Mouse (Mus musculus): ENCODE measurements at regions not wholly inside any gene's neighbourhood (a gene's known extent, or its start where the extent isn't known, plus 50 kb on each side); places are given as distances from the start of the nearest gene placed in this dataset.
A peak's percentile ranks its signal among the peaks of the same experiment; 100 is the strongest.

DNA sequence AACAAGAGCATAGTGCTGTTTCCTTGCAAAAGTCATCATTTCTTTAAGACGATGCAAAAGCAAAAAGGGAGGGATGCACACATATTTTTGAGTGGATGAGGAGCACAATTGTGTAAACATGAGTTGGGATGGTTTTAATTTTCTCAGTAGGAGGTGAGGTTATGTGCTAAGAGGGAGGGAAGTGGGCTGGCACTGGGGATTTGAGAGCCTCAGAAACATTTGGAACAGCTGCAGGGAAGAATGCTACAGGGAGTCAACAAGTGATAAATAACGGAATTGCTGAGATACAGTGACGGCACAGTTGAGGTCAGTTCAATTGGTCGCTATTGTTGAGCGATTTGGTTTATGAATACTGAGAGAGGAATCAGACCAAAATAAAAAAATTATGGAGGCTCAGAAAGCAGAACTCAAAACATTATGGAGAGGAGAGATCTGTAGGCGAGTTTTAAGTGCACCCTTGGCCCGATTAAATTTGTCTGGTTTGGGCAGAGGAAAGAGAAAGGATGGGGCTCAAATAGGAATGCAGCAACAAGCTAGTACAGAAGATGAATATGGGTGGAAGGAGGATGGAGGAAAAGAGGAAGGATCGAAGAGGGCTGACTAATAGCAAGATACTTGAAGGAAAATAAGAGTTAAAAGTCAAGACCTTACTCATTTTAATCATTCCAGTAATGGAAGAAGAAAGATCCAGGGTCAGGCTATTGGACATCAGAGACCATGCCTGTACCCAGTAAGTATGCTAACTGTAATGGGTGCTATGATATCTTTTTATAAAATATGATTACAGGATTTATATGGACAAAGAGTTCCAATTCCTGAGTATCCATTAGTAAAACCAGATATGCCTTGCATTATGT, 259.0 kb downstream of the Trim52 start:
- DNase-seq (ENCODE audit: low spot score in 2 of 2) = no peak

DNA sequence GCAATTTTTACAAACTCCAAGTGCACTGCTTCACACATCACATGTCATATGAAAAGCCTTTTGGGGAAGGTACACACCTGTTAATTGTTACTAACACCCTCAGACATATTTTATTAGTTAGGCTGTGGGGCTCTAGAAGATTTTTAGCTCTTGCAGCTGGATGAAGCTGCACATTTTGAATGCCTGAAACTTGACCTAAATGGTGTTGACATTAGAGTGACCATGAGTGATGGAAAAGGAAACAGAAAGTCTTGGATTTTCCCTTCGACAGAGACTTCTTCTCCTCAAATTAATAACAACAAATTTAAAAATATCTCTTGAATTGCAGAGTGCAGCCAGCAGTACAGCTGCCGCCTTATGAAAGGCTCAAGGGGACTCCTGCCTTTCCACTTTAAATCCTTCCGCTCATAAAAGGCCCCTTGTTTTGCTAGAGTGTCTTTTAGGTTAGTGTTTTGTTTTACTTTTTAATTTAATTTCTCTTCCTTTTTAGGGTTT, 259.7 kb downstream of the Trim52 start:
- DNase-seq (ENCODE audit: low spot score in 2 of 2) = no peak

DNA sequence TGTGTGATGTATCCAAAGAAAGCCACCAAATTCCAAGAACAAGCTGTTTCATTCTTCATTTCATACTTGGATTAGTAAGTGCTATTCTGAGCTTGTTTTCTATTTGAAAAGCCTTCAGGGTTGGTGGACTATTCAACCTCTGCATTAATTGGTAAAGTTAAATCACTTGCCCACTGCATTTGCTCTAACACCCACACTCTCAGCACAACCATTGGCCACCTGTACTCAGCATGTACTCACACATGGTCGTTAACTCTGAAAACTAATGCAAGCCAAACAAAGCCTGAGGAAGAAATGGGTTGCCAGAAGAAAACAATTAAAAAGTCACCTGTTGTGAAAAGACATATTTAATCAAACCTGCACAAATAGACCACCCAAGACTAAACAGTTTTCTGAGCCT, 267.5 kb downstream of the Trim52 start:
- DNase-seq (ENCODE audit: low spot score in 2 of 2) = no peak

DNA sequence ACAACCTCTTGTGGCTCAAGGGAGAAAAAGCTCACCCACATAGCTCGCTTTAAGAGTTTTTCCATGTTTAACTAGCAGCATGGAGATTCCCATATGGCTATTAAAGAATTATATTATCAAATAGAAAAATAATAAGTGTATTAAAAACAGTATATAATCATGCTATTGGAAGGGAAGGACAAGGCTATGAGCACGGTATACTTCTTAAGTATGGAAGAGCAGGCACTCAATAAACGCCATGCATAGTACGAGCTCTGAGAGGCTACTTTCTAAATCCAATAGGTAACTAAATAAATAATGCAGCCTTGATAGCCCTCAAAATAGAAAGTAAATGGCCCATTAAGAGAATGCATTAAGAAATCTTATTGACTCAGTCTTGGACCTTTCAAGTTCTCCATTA, 273.6 kb downstream of the Trim52 start:
- no peak for DNase-seq (ENCODE audit: low spot score in 2 of 2)

DNA sequence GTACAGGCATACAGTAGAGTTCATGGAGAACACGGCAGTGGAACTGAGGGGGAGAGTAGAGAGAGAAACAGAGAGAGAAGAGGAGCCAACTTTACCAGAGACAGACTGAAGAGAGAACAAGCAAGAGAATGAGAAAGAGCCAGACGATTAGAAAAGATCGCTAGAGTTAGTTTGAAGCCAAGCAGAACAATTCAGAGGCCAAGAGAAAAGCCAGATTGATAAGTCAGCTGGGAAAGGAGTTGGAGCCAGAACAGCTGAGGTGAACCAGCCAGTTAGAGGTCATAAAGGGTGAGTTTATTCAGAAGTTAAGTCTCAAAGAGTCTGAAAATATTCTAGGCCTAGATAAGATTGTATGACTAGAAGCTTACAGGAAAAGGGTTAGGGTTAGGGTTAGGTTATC, 281.7 kb downstream of the Trim52 start:
- no peak for DNase-seq (ENCODE audit: low spot score in 2 of 2)

DNA sequence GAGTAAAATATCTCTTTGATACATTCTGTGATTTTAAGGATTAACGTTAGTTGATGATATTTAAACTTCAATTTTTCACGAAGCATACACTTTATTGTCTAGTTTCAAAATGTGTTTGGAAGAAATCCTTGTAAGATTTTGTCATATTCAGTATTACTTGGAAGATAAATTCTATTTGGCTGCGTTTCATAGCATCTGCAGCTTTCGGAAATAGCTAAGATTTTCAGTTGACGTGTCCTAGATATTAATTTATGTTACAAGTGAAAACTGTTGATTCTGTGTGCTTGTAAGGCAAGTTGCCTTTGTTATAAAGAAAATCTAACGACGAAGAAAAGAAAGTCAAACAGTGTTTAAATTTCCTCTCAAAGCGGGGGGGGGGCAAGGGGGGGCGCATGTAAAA, 284.5 kb downstream of the Trim52 start:
- no peak for DNase-seq (ENCODE audit: low spot score in 2 of 2)

DNA sequence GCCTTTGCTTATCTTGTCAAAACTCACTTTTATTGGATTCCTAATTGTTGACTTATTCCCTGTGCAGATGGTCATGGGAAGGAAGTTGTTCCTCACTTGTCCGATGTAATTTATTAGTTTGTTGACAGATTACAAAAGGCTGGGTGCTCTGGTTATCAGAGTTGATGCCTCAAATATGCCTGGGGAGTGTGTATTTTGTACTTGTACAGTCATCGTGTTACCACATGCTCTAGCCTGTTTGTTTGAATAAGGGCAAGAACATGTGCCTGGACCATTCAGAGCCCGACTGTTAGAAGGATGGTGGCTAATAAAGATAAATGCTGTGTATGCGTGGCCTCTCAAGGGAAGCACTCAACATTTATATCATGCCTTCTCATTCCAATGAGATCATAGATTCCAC, 288.0 kb downstream of the Trim52 start:
- DNase-seq (ENCODE audit: low spot score in 2 of 2) = no peak

DNA sequence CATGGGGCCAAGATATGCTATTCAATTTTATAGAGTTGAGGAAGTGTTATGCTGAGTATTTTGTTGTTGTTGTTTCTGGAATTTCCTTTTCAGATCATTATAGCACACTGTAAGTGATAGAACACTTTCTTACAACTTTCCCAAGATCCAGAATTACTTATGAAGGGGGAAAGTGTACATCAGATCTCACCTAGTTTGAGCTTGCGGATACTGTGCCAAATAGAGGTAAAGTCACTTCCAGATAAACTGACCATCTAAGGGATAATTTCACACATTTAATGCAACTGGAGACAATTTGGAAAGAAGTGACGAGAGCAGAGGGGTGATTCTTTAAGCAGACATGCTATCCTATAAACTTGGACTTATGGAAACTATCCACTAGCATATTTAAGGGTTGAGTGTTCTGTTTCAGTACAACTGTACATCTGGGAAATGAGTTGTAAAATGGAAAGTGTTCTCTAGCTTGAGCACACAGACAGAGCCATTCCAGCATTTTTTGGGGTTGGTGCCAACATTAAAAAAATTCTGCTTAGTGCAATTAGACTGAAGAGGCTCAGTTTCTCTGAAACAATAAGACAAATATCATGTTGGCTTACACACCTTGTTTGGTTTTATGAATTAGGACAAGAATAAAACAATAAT, 307.0 kb downstream of the Trim52 start:
- DNase-seq (ENCODE audit: low spot score in 2 of 2) = no peak

DNA sequence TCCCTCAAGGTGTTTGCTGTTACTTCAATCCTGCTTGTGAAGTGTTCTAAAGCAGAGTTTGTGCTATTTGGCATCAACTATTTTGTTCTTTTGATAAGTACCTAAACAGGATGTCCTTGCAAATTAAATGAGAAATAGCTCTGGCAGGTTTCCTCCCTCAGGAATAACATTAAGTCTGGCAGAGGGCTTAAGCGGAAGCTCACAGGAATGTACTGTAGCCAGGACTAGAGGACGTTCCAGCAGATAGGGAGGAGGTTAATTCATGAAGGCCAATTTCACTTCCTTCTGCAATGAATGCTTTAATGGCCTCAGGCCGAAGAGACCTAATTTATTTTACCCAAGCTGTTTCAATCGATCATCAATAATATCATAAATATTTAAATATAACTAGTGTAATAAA, 318.7 kb downstream of the Trim52 start:
- DNase-seq (ENCODE audit: low spot score in 2 of 2) = no peak

DNA sequence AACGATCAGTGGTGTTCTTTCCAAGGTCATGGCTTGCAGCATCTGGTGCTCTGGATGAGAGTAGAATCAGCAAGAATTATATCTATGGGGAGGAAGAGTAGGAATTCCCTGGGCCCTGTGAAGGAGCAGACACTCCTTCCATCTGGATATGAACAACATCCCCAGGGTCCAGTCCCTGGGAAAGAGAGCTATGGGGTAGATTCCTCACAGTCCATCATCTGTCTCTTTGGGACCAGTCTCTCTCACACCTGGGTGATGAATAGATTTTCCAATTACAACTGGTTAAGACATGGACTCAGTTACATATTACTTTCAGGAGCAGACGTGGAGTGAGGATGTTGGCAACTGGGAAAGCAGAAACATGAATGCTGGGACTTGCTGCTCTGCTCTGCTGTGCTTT, 322.6 kb downstream of the Trim52 start:
- no peak for DNase-seq (ENCODE audit: low spot score in 2 of 2)

DNA sequence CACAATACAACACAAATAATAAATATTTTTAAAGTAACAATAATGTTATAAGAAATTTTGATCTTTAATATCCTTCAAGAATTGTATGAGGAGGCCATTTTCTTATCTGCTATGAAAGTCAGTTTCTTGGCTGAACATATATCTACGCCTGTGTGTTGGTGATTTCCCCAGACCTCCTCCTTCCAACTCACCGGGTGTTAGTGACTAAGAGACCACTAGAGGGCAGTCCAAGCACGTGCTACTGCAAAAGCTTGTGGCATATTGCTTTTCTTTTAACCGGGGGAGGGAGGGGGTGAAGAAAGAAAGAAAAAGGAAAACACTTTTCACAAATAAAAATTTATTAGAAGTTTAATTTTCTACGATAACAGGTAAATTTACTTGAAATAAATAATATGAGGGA, 333.3 kb downstream of the Trim52 start:
- peak; percentile 62 to 72 for DNase-seq (ENCODE audit: low spot score in 2 of 2)

DNA sequence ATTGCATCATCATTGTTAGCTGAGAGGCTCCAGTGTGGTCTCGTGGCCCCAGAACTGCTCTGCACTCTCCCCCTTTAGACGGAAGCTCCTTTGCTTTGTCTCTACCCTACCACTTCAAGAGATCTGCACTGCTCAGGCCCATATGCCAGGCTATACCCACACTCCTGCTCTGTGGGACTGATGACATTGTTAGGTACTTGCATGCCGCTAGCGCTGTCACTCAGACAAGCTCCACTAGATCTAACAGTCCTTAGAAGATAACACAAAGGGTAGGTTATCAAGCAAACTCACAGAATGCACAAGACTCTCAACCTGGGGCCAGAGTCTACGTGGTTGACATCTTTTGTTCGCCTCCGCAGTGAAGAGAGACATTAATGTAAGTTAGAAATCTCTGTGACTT, 383.1 kb downstream of the Trim52 start:
- no peak for DNase-seq (ENCODE audit: low spot score in 2 of 2)

DNA sequence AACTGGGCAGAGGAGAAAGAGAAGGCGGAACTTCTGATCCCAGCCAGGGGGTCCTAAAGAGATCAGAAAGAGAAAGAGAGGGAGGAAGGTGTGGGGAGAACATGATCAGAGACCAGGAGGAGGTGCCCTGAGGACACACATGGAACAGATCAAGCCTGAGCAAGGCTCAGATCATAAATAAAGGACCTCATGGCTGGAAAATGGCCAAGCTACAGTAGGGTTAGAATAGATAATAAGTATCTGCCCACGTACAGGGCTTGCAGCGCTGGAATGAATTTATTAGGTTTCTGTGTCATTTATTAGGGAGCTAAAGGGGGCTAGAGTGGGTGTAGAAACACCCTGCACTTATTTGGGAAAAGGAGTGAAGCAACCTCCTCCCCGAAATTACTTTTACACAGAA, 385.4 kb downstream of the Trim52 start:
- no peak for DNase-seq (ENCODE audit: low spot score in 2 of 2)

DNA sequence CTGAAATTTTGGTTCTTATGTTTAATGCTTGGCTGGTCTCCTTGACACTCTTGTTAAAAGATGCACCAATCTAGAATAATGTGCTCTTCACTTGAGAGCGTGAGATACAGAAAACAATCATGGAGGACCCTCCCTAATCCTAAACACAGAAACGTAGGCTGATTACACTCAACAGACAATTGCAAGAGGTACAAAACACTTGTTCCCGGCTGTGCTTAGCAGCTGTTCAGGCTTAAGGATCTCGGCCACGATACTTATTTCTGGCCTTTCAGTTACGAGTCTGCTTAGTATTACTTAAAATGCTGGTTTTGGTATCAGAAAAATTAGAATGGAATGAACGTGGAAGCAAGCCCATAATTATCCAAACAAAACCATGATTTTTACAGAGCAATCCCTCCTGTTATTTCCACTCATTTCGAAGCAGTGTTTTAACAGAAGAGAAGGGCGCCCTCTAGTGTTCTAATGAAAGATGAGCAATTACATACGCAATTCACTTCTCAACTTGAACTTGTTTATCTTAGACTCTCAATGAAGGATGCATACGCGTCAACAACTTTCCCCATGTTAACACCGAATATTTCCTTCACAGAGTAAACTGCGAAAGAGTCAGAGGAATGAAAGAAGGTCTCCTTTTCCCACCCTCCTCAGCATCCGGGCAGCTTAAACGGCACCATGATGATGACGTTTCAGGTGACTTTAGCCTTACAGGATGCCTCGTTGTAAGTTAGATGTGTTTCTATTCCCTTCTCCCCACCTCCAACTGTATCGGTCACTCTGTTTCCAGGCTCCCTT, 394.5 kb downstream of the Trim52 start:
- DNase-seq (ENCODE audit: low spot score in 2 of 2) = peak; percentile 10 to 23

DNA sequence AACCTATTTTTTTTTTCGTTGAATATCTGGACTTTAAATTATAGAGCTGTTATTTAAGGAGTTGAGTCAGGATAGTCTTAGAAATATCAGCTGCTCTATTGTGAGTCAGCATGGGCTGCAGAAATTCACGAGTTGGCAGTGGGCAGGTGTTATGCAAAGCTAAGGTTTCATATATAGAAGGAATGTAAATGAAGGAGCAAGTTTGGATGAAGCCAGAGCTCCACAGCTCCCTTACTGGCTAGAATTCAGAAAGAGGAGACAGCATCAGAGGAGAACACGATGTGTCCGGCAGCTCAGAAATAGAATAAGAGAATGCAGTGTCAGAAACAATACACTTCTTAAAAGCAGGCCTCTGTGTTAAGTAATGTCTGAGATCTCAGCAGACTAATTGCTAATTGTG, 400.9 kb downstream of the Trim52 start:
- no peak for DNase-seq (ENCODE audit: low spot score in 2 of 2)

DNA sequence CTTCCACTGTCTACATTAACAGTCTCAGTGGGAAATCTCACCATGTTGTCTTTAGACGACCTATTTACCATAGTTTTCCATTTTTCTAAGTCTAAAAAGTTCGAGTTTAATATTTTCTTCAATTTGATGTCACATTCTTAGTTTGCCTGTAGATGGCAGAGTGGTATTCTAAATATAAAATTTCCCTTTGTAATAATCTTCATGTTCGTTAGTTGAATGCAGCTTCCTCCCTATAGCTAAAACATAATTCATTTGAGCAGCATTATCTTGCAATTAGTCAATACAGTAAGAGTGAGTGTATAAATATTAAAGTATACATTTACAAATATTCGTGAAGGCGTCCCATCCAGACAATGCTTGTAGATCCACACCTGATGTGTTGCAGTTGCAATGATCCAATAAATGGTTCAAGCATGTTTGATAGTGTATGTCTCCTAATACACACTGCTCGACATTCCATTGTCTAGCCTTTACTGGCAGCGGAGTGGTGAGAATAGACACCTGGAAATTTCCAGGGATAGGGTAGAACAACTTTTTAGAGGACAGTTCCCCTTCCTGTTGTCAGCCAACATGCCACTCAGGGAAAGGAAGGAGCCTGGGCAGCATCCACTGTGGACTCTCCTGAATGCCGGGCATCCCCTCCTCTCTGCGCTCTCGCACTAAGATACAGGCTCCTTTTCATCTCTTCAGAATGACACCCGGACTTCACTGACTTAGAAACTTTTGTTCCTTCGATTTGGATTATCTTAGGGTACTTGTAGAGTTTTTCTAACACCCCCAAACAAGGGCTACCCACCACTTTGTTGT, 412.8 kb downstream of the Trim52 start:
- DNase-seq (ENCODE audit: low spot score in 2 of 2) = no peak

DNA sequence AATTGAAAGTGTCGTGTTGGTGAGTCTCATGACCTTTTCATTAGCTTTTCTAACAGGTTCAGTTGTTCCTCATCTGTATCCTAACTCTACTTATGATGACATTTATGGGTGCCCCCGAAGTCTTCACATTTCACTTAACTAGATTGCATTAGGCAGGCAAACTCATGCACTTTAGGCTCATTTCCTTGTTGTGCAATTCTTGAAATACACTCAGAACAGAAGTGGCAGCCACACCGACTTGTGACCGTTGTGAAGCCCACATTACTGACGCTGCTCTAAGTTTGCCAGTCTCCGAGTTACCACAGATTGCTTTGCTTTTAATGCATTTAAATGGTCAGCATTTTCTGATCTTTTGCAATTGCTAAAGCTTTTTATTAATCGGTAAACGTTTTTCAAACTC, 414.8 kb downstream of the Trim52 start:
- no peak for DNase-seq (ENCODE audit: low spot score in 2 of 2)

DNA sequence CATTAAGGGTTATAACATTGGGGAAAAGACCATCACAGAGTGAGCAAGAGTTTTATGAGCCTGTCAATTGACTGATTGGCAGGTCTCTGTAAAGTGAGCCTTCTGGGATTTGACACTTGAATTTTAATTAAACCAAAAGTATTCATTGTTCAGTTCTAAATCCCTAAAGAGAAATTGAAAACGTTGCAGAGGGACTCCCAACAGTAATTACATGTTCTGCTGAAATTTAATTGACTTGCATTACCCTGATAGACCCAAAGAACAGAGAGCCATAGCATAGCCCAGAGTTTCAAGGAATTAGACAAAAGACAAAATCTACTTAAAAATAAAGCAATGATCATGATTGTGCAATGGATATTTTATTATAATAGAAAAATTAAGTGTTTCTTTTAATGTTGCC, 444.2 kb downstream of the Trim52 start:
- DNase-seq (ENCODE audit: low spot score in 2 of 2) = no peak

DNA sequence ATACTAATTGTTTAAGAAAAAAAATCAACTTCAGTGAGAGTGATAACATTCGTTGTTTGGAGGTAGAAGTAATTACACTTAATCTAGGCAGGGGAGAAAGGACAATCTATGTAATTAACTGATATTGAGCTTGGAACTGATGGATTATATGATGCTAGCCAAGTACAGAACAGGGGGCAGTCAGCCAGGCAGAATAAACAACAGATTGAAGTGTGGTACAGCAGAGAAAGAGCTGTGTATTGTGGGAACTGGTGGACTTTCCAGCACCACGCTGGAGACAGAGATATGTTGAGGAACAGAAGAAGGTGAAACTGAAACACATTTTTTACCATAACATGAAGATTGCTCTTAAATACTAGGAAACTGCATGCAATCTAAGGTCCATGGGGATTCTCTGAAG, 473.3 kb downstream of the Trim52 start:
- DNase-seq (ENCODE audit: low spot score in 2 of 2) = peak; percentile 27 to 32

DNA sequence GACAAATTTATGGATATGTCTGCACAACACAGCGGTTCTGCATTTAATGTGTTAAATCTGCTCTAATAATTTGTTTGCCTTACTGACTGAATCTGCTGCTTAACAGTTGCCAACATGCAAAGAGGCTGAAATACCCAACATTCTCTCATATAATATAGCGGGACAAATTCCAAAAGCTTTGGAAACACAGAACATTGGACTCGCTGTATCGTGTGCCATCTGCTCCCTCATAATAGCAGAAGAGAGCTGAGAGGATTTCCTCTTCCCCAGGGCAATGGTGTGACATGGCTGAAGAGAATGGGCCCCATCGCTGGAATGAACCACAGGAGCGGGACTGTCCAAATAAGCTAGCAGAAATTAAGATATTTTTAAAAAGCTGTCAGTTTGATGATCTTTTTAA, 475.9 kb downstream of the Trim52 start:
- DNase-seq (ENCODE audit: low spot score in 2 of 2) = no peak

DNA sequence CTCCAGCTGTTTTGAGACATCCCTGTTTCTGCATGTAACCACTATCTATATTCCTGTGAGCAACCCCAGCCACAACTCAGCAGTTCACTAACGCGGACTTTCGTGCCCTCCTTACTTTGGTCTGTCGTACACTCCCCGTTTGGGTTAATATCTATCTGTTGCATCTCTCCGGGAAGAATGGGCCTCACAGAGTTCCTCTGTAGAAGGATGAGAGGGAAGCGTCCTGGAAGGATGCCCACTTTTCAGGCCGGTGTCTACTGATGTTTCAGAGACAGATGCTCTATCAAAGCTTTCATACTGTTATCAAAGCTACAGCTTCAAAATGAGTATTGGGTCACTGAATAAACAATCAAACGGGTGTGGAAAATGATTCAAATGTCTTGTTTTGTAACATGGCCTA, 487.4 kb downstream of the Trim52 start:
- DNase-seq (ENCODE audit: low spot score in 2 of 2) = no peak

Data from layer of hippocampus, postnatal 10 days (tissue).